Mouse (Mus musculus): ENCODE measurements at regions not wholly inside any gene's neighbourhood (a gene's known extent, or its start where the extent isn't known, plus 50 kb on each side); places are given as distances from the start of the nearest gene placed in this dataset.

GRCm38 (mm10) chr10:28013401-28013800 is 61.2 kb upstream of the Ptprk start:
- no peaks in the 10 kb centered on the region for H3K9me3 ChIP-seq
- H3K4me1 ChIP-seq: no peaks in the 10 kb centered on the region
- H3K27ac ChIP-seq (replicated peaks): no peak overlapping the region
- WGBS: 67% methylated on average over 2 of the region's 2 CpGs
- no peak for ATAC-seq (ENCODE audit: low FRiP score, low read depth)
- no peak overlapping the region for H3K4me2 ChIP-seq (replicated peaks)
- no peak overlapping the region for H3K9ac ChIP-seq (replicated peaks)
- H3K27me3 ChIP-seq: no peaks in the 10 kb centered on the region
- no peaks in the 10 kb centered on the region for H3K36me3 ChIP-seq
- H3K4me3 ChIP-seq: no peak overlapping the region

DNA sequence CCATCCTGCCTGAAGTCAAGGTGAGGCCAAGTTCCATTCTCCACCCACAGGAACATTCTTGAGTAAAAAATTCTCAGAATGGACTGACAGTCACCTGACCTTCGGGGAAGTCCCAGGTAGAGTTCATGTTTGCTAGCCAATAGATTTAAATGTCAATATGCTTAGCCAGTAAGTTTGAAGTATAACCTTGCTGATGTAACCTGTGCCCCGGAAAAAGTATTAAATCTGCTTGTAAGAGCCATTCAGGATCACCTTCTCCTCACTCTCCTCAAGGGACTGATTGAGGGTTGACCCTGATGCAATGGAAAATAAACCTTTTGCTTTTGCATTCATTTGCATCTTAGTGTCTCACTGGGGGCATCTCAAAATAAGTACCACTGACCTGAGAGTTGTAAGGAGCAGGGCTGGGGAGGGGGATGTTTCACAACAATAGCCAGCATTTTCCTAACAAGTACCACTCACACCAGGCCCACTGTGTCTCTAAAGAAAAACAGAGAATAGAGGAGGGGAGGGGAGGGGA is 60.3 kb upstream of the Ptprk start:
- H3K4me2 ChIP-seq (replicated peaks): no peak overlapping the region
- no peaks in the 10 kb centered on the region for H3K9me3 ChIP-seq
- H3K4me3 ChIP-seq: no peak overlapping the region
- H3K27ac ChIP-seq (replicated peaks): no peak overlapping the region
- no peaks in the 10 kb centered on the region for H3K4me1 ChIP-seq
- no peaks in the 10 kb centered on the region for H3K27me3 ChIP-seq
- ATAC-seq (ENCODE audit: low FRiP score, low read depth): no peak
- H3K9ac ChIP-seq (replicated peaks): no peak overlapping the region
- WGBS: 57% methylated on average over 2 of the region's 2 CpGs
- no peaks in the 10 kb centered on the region for H3K36me3 ChIP-seq

Data from midbrain, embryonic 12.5 days (tissue).